ENCODE assay signal across 13 mouse cellular contexts in the genomic region with DNA sequence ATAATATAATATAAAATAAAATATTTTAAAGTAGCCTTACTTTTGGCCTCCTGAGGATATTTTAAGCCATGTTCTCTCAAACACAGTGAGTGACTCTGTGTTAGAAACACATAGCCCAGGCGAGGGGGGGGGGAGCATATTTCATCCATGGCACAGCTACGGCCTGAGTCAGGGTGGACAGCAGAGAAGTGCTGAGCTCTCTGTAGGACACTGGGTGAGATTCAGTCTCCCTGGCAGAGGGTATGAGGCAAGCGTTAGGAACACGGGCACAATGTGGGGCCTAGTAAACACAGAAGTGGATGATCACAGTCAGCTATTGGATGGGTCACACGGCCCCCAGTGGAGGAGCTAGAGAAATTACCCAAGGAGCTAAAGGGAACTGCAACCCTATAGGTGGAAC. TPM values are rescaled to one million over a fixed set of nuclear protein-coding genes. Genes with fewer than 3 reads are reported as not detected.
DNase-seq lines count a peak whose midpoint lies in the region; ATAC-seq lines count a peak whose summit lies in the region.
"Had no signal": no experiment of that assay in that cellular context is flagged by ENCODE, and none has a peak within 500 bp of the region (broad histone marks: within the 10 kb centered on the region; RNA-seq: fewer than 3 reads in every experiment).

No protein-coding gene starts in this region.

- peak overlapping the region; percentile 24 for H3K4me3 ChIP-seq in heart, embryonic 13.5 days
- H3K4me3 ChIP-seq in neural tube, embryonic 12.5 days: no peak overlapping the region
- no peak overlapping the region for H3K4me3 ChIP-seq in neural tube, embryonic 15.5 days (replicated peaks)
- H3K4me3 ChIP-seq in hindbrain, embryonic 13.5 days: no peak overlapping the region
- H3K4me3 ChIP-seq: embryonic facial prominence, embryonic 15.5 days; gastrocnemius, adult 2 months; limb, embryonic 13.5 days had no signal

- no peaks in the 10 kb centered on the region for H3K9me3 ChIP-seq in heart, embryonic 13.5 days
- no peaks in the 10 kb centered on the region for H3K9me3 ChIP-seq in neural tube, embryonic 12.5 days
- no peaks in the 10 kb centered on the region for H3K9me3 ChIP-seq in neural tube, embryonic 15.5 days (replicated peaks)
- H3K9me3 ChIP-seq in hindbrain, embryonic 13.5 days: no peaks in the 10 kb centered on the region
- H3K9me3 ChIP-seq: embryonic facial prominence, embryonic 15.5 days; limb, embryonic 13.5 days had no signal

- H3K36me3 ChIP-seq in heart, embryonic 13.5 days: no peaks in the 10 kb centered on the region
- H3K36me3 ChIP-seq in neural tube, embryonic 12.5 days: no peaks in the 10 kb centered on the region
- no peaks in the 10 kb centered on the region for H3K36me3 ChIP-seq in neural tube, embryonic 15.5 days
- H3K36me3 ChIP-seq in hindbrain, embryonic 13.5 days: no peaks in the 10 kb centered on the region
- H3K36me3 ChIP-seq: embryonic facial prominence, embryonic 15.5 days; limb, embryonic 13.5 days had no signal

- ATAC-seq in heart, embryonic 13.5 days (ENCODE audit: extremely low read depth, insufficient number of reproducible peaks, low FRiP score, low TSS enrichment): no peak
- 0 out of 2 replicates have a peak, but pooled peaks have one; percentile 30 for ATAC-seq in neural tube, embryonic 12.5 days (ENCODE audit: low FRiP score, low read depth)
- ATAC-seq in neural tube, embryonic 15.5 days (ENCODE audit: low FRiP score): no peak
- ATAC-seq in hindbrain, embryonic 13.5 days (ENCODE audit: low FRiP score): peak; percentile 56; the same call in 1 of the 2 replicates
- ATAC-seq in megakaryocyte-erythroid progenitor cell, adult 5-6 weeks (replicated peaks; ENCODE audit: low FRiP score, low TSS enrichment, poor library complexity, severe bottlenecking): peak; percentile 15; the same call in 1 of the 2 replicates

- intact Hi-C loops in heart, postnatal 10 days (cut with DNase I): loop anchor here (10.0 kb wide), 1 partner anchor 500 kb away; no protein-coding TSS in a partner anchor

- no peaks in the 10 kb centered on the region for H3K27me3 ChIP-seq in heart, embryonic 13.5 days (replicated peaks)
- no peaks in the 10 kb centered on the region for H3K27me3 ChIP-seq in neural tube, embryonic 12.5 days (replicated peaks)
- no peaks in the 10 kb centered on the region for H3K27me3 ChIP-seq in neural tube, embryonic 15.5 days (replicated peaks)
- no peaks in the 10 kb centered on the region for H3K27me3 ChIP-seq in hindbrain, embryonic 13.5 days
- H3K27me3 ChIP-seq: embryonic facial prominence, embryonic 15.5 days; limb, embryonic 13.5 days had no signal

- peak overlapping the region; percentile 46; the same call in 1 of the 2 replicates for H3K4me2 ChIP-seq in heart, embryonic 13.5 days
- no peak overlapping the region for H3K4me2 ChIP-seq in neural tube, embryonic 12.5 days (replicated peaks)
- no peak overlapping the region for H3K4me2 ChIP-seq in neural tube, embryonic 15.5 days
- H3K4me2 ChIP-seq in hindbrain, embryonic 13.5 days: no peak overlapping the region
- H3K4me2 ChIP-seq: embryonic facial prominence, embryonic 15.5 days; limb, embryonic 13.5 days had no signal

- H3K27ac ChIP-seq in heart, embryonic 13.5 days (replicated peaks): no peak overlapping the region
- no peak overlapping the region for H3K27ac ChIP-seq in neural tube, embryonic 12.5 days
- H3K27ac ChIP-seq in neural tube, embryonic 15.5 days (replicated peaks): no peak overlapping the region
- H3K27ac ChIP-seq in hindbrain, embryonic 13.5 days: no peak overlapping the region
- H3K27ac ChIP-seq: embryonic facial prominence, embryonic 15.5 days; gastrocnemius, adult 2 months; limb, embryonic 13.5 days had no signal

- WGBS in heart, embryonic 13.5 days: 68% methylated on average over 5 of the region's 5 CpGs
- 76% methylated on average over 5 of the region's 5 CpGs for WGBS in neural tube, embryonic 12.5 days
- WGBS in neural tube, embryonic 15.5 days: 68% methylated on average over 5 of the region's 5 CpGs
- 75% methylated on average over 5 of the region's 5 CpGs for WGBS in hindbrain, embryonic 13.5 days

- H3K9ac ChIP-seq in heart, embryonic 13.5 days: no peak overlapping the region
- no peak overlapping the region for H3K9ac ChIP-seq in neural tube, embryonic 12.5 days
- H3K9ac ChIP-seq in neural tube, embryonic 15.5 days (replicated peaks): no peak overlapping the region
- H3K9ac ChIP-seq in hindbrain, embryonic 13.5 days: no peak overlapping the region
- H3K9ac ChIP-seq: embryonic facial prominence, embryonic 15.5 days; limb, embryonic 13.5 days had no signal

- peaks cover 7% of the 10 kb centered on the region for H3K4me1 ChIP-seq in heart, embryonic 13.5 days
- no peaks in the 10 kb centered on the region for H3K4me1 ChIP-seq in neural tube, embryonic 12.5 days
- H3K4me1 ChIP-seq in neural tube, embryonic 15.5 days: peaks cover 7% of the 10 kb centered on the region
- peaks cover 10% of the 10 kb centered on the region for H3K4me1 ChIP-seq in hindbrain, embryonic 13.5 days (replicated peaks)
- H3K4me1 ChIP-seq: limb, embryonic 13.5 days had no signal

- no peak for DNase-seq in heart, postnatal 10 days
- DNase-seq in layer of hippocampus, postnatal 14 days (ENCODE audit: low spot score in 2 of 2): no peak
- no peak for DNase-seq in MN1 (ENCODE audit: low spot score)
- DNase-seq: cerebellum, postnatal 10 days; gastrocnemius, adult 2 months; layer of hippocampus, adult 9-11 months had no signal

RNA-seq across cellular contexts. Expression of a gene that starts 1.2 kb away (rescaled TPM):
- 23.2 and 28.8 TPM in 2 replicates for polyA plus RNA-seq in heart, embryonic 13.5 days (2015; fragmentation: Nextera tagmentation; extraction: Ambion mirVana)
- 1 to 10 TPM; 1.0 to 1.6 TPM for total RNA-seq in heart, postnatal 10 days (2021)
- 4.5 and 4.6 TPM in 2 replicates for polyA plus RNA-seq in neural tube, embryonic 12.5 days (2016; fragmentation: Nextera tagmentation; extraction: Ambion mirVana)
- polyA plus RNA-seq in neural tube, embryonic 15.5 days (2015; fragmentation: Nextera tagmentation; extraction: Ambion mirVana): 2.7 and 3.9 TPM in 2 replicates
- 2.0 and 4.0 TPM in 2 replicates for polyA plus RNA-seq in hindbrain, embryonic 13.5 days (2015; fragmentation: Nextera tagmentation; extraction: Ambion mirVana)
- total RNA-seq in megakaryocyte-erythroid progenitor cell, adult 5-6 weeks (2014; fragmentation: Nextera tagmentation): 87.4 and 96.2 TPM in 2 replicates
- total RNA-seq in megakaryocyte-erythroid progenitor cell, adult 5-6 weeks (2017): 109 and 139 TPM in 2 replicates
- under 1 TPM; 0.28 to 0.33 TPM for total RNA-seq in layer of hippocampus, postnatal 14 days (2021)
- total RNA-seq: gastrocnemius, adult 2 months had no signal

Comparison
In these comparisons a context has a peak if more than half of its experiments do, and no peak if none do; other contexts are left out.
1. ATAC-seq: peak in neural tube, embryonic 12.5 days (single experiment), hindbrain, embryonic 13.5 days (single experiment) and megakaryocyte-erythroid progenitor cell, adult 5-6 weeks (single experiment); none in heart, embryonic 13.5 days (single experiment) and neural tube, embryonic 15.5 days (single experiment).